Mouse (Mus musculus) lung, adult 2 months (tissue): ENCODE results near the gene Ttc39d. TPM values are rescaled to one million over a fixed set of nuclear protein-coding genes. Genes with fewer than 3 reads are reported as not detected.
"Not testable (repeated sequence)": the region's sequence is repeated elsewhere in the genome, so short reads cannot be mapped to it uniquely, and the experiment has no call there.

Experiments
- DNase-seq: peaks from one replicate; pipeline ENCODE4 v3.0.0; 2022
- H3K4me1 ChIP-seq: fragments of 200-500 bp; 2 replicates; pipeline ENCODE4 v1.6.1; 2011; ENCODE audit warnings: low read length; ENCODE audit not compliant: control insufficient read depth, insufficient read depth
- H3K4me3 ChIP-seq: fragments of 200-500 bp; replicated peaks from 2 replicates; pipeline ENCODE3; 2011; ENCODE audit warnings: low read depth, mild to moderate bottlenecking, control low read depth, low read length; ENCODE audit errors: extremely low read depth
- CTCF ChIP-seq: fragments of 200-500 bp; IDR thresholded peaks from 2 replicates; pipeline ENCODE4 v1.5.1; 2011; ENCODE audit warnings: mild to moderate bottlenecking, low read length, control low read depth; ENCODE audit not compliant: insufficient read depth
- POLR2A ChIP-seq: fragments of 200-500 bp; IDR thresholded peaks from 2 replicates; pipeline ENCODE4 v1.6.1; 2011; ENCODE audit warnings: low read depth, mild to moderate bottlenecking, control low read depth, low read length, borderline replicate concordance; ENCODE audit errors: extremely low read depth
- WGBS: fragments of 180-500 bp; shearing (Covaris S2); methylation state at CpG from one replicate; pipeline ENCODE4 v1.1.7; 2018; 5-methylcytosine and 5-hydroxymethylcytosine counted together
- polyA plus RNA-seq: library from polyadenylated mRNA; depleted of rRNA; stranded (reverse); fragments of >200 nt; gene quantifications from 2 replicates; pipeline ENCODE4 v1.2.3, GENCODE M21; 2012

Ttc39d gene
- polyA plus RNA-seq, 1 experiment = 0.06 TPM

DNA sequence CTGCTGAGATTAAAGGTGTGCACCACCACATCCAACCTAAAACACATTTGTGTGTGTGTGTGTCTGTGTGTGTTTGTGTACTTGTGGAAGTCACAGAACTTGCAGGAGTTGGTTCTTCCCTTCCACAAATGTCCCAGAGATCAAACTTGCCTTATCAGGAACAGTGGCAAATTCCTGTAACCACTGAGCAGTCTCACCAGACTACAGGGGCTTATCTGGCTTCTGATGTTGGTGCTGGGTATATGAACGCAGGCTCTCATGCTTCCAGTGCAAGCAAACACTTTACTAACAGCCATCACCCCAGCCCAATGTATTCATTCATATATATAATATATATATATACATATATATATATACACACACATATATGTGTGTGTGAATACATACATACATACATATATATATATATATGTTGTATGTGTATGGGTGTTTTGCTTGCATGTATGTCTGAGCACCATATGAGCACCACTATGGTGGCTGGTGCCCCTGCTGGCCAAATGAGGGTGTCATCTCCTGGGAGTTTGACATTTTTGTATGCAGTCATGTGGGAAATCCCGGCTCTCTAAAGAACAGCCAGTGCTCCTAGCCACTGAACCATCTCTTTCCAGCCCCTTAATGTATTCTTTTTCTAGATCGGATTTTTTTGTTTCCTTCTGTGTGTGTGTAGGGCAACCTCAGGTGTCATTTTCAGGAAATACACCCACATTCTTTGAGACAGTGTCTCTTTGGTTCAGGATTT, 14.8 kb downstream of the Ttc39d start:
- peak; percentile 35; the same call in 1 of the 2 replicates for TF ChIP-seq CTCF
- no peak for TF ChIP-seq POLR2A
- DNase-seq = no peak
- 50% methylated on average over 3 of the region's 3 CpGs for WGBS
- H3K4me3 ChIP-seq = no peak overlapping the region
- peaks cover 2% of the 10 kb centered on the region; the same call in 1 of the 2 replicates for H3K4me1 ChIP-seq

DNA sequence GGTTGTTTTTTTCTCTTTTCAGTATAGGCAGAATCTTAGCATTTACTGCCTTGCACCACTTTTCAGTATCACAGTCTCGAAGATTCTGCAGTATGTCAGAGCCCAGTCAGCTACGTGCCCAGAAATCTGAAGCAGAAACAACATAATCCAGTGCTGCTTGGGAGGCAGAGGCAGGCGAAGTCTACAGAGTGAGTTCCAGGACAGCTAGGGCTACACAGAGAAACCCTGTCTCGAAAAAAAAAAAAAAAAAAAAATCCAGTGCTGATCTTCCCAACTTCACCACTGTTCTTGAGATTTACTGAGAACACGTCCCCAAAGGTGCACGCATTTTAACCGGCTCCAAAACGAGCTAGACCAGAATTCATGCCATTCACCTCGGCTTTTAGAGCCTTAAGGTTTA, 16.6 kb downstream of the Ttc39d start:
- H3K4me3 ChIP-seq = peak overlapping the region; percentile 71
- peaks cover 2% of the 10 kb centered on the region; the same call in 1 of the 2 replicates for H3K4me1 ChIP-seq
- WGBS = 6% methylated on average over 9 of the region's 9 CpGs
- no peak for DNase-seq
- TF ChIP-seq CTCF (no peak), POLR2A (no peak)

DNA sequence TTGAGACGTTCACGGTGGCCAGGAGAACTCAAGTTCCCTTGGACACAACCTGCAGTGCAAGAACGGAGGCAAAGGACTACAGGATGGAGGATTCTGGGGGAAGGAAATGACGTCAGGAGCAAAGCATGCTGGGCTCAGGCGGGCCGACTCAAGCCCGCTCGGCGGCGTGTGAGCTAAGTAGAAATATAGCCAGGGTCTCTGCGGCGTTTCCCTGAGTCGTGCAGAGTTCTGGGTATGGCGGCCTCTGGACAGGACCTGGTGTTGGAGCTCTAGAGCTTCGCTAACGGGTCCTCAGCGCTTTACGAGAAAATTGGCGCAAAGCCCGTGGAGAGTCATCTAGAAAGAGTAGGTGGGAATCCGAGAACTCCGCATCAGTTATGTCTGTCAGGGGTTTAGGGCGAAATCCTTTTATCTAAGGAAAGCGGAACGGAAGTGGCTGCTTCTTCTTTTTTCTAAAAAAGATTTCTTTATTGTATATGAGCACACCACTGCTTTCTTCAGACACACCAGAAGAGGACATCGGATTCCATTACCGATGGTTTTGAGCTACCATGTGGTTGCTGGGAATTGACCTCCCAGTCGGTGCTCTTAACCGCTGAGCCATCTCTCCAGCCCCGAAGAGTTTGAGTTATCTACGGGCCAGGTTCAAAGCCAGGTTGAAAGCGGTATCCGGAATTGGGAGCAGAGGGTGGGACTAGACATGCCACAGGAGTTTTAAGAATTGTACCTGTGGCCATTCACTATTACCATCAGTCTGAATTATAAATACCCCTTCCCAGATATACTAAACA, 17.3 kb downstream of the Ttc39d start, which contains the start of gene Gemin6:
Gene Gemin6 (plus strand): TSS at position 116 of the 791 bp plus-strand sequence.
- under 1% methylated on average over 33 of the region's 33 CpGs for WGBS
- peak; percentile 77 for DNase-seq
- Histone ChIP-seq H3K4me3 (peak within 1 kb of the TSS; percentile 71), H3K4me1 (peaks cover 2% of the 10 kb centered on the region; the same call in 1 of the 2 replicates)
- TF ChIP-seq POLR2A = peak; percentile 52; the same call in 1 of the 2 replicates
- TF ChIP-seq CTCF = no peak

DNA sequence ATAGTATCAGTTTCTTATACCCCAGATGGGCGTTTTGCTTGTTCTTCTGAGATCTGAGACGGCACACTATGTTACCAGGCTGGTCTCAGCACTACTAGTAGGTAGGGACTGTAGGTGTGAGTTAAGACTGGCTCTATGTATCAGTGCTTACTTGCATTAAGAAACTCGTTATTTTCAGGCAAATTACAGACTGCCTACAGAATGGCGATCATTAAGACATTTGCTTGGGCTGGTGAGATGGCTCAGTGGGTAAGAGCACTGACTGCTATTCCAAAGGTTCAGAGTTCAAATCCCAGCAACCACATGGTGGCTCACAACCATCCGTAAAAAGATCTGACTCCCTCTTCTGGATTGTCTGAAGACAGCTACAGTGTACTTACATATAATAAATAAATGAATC, 17.9 kb downstream of the Ttc39d start:
- 44% methylated on average over 5 of the region's 5 CpGs for WGBS
- H3K4me1 ChIP-seq, DNase-seq, H3K4me3 ChIP-seq: not testable (repeated sequence)

DNA sequence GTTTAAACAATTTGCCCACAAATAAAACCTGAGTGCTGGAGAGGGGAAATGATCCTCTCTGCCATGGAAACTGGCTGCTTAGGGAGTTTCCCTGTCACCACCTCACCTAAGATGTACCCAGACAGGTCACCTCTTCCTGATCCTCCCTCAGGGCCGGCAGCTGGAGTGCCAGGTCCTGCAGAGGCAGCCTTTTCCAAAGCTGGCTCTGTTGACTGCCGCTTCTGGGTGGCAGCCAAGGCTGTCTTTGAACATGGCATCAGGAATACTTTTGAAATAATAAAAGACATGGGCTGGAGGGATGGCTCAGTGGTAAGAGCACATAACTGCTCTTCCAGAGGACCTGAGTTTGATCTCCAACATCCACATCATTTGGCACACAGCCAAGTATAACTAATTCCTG, 22.1 kb downstream of the Ttc39d start:
- Histone ChIP-seq H3K4me1 (no peaks in the 10 kb centered on the region), H3K4me3 (no peak overlapping the region)
- TF ChIP-seq CTCF (no peak), POLR2A (no peak)
- WGBS = 71% methylated on average over 2 of the region's 2 CpGs
- DNase-seq = no peak

DNA sequence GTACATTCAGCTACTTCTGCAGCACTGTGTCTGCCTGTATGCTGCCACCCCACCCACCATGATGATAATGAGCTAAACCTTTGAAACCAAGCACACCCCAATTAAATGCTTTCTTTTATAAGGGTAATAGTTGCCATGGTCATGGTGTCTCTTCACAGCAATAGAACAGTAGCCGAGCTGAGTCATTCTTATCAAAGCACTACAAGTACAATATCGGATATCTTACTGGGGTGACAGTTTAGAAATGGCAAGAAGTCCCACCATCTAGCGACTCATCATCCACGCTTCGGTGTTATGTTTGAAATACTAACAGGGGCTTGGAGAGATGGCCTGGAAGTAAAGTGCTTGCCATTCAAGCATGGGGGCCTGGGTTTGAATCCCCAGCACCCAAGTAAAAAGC, 26.6 kb downstream of the Ttc39d start:
- TF ChIP-seq CTCF (no peak), POLR2A (no peak)
- H3K4me3 ChIP-seq = no peak overlapping the region
- 94% methylated on average over 5 of the region's 5 CpGs for WGBS
- H3K4me1 ChIP-seq = no peaks in the 10 kb centered on the region
- no peak for DNase-seq

DNA sequence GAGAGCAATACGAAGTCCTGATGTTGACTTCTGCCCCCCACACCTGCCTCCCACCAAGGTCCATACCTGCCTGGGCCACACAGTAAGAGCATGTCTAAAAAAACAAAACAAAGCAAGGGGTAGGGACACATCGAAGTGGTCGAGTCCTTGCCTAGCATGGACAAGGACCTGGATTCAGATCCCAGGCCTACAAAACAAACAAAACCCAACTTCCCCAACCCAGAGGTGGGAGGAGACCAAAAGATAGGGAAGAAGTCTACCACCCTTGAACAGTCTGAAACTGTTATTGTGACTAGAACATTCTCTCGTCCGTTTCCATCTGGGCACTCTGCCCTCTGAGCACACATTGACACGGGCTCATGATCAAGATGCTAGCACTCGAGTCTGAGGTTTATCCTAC, 27.1 kb downstream of the Ttc39d start:
- WGBS = 60% methylated on average over 7 of the region's 7 CpGs
- TF ChIP-seq POLR2A = no peak
- TF ChIP-seq CTCF = no peak
- no peak for DNase-seq
- Histone ChIP-seq H3K4me1 (no peaks in the 10 kb centered on the region), H3K4me3 (no peak overlapping the region)

DNA sequence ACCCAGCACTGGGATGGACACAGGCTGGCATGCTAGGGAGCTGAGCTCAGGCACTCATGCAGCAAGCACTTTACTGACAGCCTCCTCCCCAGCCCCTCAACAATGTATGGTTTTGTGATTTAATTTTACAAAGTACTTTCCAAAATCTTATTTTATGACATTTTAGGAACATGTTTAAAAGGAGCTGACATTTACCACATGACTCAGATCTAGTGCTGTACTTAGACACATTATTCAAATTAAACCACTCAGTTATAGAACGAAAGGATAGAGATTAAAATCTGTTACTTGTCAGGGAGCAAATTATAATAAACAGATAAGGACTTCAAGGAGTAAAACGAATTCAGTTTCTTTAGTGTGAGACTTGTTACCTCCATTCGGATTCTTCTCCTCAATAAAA, 28.2 kb downstream of the Ttc39d start:
- 63% methylated on average over 3 of the region's 3 CpGs for WGBS
- Histone ChIP-seq H3K4me1 (no peaks in the 10 kb centered on the region), H3K4me3 (no peak overlapping the region)
- no peak for DNase-seq
- TF ChIP-seq POLR2A (no peak), CTCF (no peak)

DNA sequence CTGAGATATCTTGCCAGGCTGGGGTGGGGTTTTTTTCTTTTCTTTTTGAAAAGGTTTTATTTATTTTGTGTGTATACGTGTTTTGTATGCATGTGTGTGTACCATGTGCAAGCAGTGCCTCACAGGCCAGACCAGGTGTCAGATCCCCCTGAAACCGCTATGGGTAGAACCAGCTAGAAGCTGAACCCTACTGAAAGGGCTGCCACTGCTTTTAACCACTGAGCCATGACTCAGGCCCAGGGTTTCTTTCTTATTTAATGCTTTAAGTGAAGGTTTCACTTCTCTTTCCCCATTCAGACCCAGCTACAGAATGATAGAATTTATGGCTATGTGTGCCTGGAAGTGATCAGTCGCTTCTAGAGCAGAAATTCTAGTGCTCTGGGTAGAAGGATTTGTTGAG, 29.5 kb downstream of the Ttc39d start:
- H3K4me3 ChIP-seq = no peak overlapping the region
- WGBS = 86% methylated on average over 3 of the region's 3 CpGs
- DNase-seq = no peak
- no peaks in the 10 kb centered on the region for H3K4me1 ChIP-seq
- no peak for TF ChIP-seq CTCF

DNA sequence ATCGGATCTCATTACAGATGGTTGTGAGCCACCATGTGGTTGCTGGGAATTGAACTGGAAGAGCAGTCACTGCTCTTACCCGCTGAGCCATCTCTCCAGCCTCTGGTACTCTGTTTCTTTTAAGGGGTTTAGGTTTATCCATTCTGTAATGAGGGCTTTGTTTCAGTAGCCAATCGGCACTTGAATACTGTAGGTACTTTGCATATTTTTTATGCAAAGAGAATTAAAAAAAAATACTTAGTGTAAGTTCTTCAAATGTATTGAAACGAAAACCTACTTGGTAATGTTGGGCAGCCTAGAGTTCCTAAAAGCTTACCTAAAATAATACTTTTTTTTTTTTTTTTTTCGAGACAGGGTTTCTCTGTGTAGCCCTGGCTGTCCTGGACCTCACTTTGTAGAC, 30.2 kb downstream of the Ttc39d start:
- WGBS = 80% methylated on average over 5 of the region's 5 CpGs
- TF ChIP-seq CTCF (no peak), POLR2A (no peak)
- H3K4me3 ChIP-seq = no peak overlapping the region
- DNase-seq = no peak
- no peaks in the 10 kb centered on the region for H3K4me1 ChIP-seq
